Mouse (Mus musculus) granulocyte monocyte progenitor cell, adult 5-6 weeks (primary cell): Measurements from ENCODE around the gene Krt28. TPM values are rescaled to one million over a fixed set of nuclear protein-coding genes. Genes with fewer than 3 reads are reported as not detected.

Source experiments
- ATAC-seq: replicated peaks from 2 replicates; pipeline ENCODE4 v1.8.0; 2016; ENCODE audit warnings: mild to moderate bottlenecking, moderate TSS enrichment, inconsistent platforms; ENCODE audit not compliant: poor library complexity, severe bottlenecking
- total RNA-seq, 2 experiments: library from RNA; stranded (forward) in 1 of 2; stranded (reverse) in 1 of 2; fragments of 200-712, 200-1000 nt in 1 of 2; fragments of >200 nt in 1 of 2; fragmentation: Nextera tagmentation in 1 of 2; gene quantifications; 2 replicates each; pipeline ENCODE4 v1.2.3; 2014 to 2017

The Krt28 gene
- not detected in 2 replicates for total RNA-seq (2014; fragmentation: Nextera tagmentation)
- total RNA-seq (2017) = not detected in 2 replicates

DNA sequence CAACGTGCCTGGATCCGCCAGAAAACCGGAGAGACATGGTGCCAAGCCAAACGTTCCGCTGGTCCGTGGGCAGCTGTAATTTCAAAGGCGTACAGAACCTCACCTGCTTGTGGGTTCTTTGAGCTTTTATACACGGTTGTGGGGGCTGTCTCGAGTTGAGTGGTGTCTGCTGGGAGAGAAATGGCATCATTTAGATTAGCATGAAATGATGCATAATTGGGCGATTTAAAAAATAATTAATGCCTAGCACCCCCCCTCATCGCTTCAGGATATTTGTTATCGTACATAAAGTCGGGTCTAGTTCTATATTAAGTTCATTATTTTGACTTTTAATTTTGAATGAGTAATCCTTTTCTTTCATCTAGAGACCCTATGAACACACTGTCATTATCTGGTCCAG is at the start of gene Krt28:
Gene Krt28 (minus strand): TSS at position 101 of the 400 bp plus-strand sequence.
- ATAC-seq = no peak

DNA sequence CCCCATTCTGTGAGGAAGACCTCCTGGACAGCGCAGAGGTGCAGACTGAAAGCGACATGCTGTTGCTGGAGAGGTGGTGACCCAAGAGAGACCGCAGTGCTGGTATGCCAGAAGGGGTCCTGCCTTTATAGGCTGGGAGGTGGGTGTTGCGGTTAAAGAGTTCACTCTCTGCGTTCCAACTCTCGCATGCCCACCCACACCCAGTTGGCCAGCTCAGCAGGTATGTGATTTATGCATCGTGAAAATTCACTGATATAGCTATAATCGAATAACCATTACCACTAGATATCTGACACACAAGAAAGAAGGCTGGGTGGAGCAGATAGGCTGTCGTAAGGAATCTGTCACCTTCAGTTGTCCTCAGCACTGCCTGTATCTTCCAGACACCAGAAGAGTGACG is 47.5 kb upstream of the Krt28 start, which contains the start of gene Krt12:
Gene Krt12 (minus strand): TSS at position 101 of the 400 bp plus-strand sequence.
- no peak for ATAC-seq

DNA sequence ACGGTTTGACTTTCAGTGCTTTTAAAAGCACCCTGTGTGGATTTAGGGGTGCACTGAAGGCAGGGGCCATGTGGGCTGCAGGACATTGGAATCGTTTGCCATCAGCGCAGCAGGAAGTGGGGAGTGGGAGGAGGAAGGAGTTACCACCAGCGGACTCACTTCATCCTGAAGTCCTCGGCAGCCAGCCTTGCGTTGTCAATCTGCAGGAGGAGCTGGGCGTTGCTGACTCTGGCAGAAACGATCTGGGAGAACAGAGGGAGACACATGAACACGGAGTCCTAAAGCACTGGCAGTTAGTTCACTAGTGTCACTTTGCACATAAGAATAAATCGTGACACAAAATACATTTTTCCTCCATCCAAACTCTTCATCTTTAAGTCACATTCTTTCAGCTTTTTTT is 45.9 kb upstream of the Krt28 start:
- no peak for ATAC-seq

GRCm38 (mm10) chr11:99417819-99418218 is 43.1 kb upstream of the Krt28 start:
- ATAC-seq = no peak

DNA sequence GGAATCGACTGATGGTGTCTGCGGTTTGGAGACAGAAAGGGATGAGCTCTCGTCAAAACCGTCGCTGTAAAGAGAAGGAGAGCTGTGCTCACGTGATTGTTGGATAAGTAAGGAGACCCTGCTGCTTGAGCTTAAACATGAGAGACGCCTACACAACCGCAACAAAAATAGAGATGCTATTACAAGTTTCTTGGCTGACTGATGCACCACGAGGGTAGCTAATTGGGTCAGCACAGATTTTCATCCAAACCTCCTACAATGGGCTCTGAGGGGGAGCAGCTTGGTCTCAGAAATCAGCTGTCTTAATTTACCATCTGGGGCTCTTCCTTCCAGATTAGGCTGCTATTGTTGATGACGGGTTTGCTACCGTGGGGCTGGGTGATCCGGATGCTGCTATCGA is 42.2 kb upstream of the Krt28 start:
- ATAC-seq = no peak

DNA sequence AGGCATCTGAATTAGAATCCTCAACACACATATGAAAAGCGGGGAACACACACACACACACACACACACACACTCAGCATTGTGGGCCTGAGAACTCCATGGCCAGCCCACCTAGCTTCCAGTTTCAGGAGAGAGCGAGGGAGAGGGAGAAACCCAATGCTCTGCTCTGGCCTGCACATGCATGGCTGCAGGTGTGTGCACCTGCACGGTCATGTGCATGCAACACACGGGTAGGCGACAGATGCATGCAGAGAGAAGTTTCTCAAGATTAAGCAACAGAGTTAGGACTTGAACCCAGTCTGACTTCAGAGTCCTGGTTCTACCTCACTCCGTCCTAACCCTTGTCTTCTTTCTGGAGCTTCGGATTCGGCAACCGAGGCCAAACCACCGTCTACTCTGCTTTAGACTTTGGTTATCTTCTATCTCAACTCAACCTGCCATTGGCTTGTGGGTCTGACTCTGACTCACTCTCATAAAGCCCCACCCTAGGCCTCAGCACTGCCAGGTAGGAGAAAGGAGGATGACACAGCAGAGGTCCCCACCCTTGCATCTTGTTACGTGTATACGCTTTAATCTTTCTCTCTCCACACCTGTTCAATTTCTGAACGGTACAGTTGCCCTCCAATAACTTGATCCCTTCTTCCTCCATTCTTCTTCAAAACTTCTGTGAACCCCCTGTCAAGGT is 39.9 kb upstream of the Krt28 start:
- no peak for ATAC-seq

DNA sequence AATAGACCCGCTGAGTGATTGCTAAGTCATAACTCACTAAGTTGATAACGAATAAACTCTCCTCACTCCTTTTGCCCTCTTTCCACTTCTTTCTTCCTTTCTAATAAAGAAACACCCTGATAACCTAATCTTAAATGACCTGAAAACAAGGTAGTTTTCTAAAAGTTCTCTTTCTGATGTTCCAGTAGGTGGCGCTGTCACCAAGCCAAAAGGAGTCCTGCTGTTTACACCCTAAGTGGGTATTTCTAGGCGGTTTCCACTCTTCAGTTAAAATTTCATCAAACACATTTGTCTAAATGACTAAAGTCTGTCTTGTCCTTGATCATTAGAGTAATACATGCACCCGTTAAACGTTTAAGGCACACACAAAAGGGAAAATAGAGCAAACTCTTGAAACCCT is 38.5 kb upstream of the Krt28 start:
- ATAC-seq = no peak

DNA sequence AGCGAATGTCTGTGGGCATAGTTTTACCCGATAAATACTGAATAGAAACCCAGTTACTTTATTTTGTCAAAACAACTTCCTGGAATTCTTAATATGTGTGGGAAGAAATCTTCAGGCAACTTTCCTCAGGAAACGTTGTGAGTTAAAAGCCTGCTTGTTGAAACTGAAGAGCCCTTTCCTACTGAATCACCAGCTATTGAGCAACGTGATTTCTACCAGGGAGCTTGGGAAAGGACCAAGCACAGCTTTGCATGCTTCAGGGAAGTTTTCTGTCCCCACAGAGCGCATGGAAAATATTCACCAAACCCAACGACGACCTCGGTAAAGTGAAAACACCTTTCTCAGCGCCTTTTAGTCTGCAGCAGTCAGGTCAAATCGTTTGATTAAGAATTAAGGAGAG is 31.5 kb upstream of the Krt28 start:
- no peak for ATAC-seq

DNA sequence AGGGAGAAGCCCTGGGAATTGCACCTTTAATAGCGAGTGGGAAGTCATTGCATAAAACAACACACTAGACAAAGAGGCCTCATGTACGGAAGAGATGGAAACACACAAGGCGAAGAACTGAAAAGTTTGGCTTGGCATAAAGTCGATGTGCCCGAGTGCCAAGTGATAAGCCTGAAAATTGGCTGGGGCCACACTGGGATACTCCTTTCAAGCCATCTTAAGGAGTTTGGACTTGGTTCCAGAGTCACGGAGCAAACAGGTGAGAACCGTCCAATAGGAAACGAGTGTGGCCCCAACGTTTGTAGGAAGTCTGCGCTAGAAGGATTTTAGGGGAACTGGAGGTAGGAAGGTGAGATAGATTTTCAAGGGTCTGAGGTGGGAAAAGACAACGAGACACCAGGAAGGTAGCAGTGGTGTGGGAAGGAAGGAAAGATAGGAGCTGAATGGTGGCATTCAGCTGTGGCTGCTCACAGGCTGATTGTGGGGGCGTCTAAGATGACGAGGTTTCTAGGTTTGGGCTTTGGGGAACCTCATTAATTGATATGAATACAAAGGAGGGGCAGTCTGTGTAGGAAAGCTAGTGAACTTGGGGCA is 25.4 kb upstream of the Krt28 start:
- no peak for ATAC-seq

GRCm38 (mm10) chr11:99398832-99399231 is 24.1 kb upstream of the Krt28 start:
- no peak for ATAC-seq

DNA sequence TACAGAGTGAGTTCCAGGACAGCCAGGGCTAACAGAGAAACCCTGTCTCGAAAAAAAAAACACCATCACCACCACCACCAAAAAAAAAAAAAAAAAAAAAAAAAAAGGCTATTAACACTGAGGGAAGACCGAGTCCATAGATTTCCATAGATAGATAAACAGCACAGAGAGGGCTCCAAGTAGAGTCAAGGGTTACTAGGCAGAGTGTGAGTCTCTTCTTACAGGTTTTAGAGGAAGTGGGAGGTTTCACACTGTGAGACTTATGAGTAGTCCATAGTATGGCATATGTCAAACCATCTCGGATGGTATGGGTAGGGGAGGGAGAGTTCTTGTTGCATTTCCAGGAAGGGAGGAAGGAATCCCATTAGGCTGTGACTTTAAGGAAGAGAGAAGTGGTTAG is 23.4 kb upstream of the Krt28 start:
- ATAC-seq = no peak

GRCm38 (mm10) chr11:99396661-99397060 is 22.0 kb upstream of the Krt28 start:
- ATAC-seq = no peak

DNA sequence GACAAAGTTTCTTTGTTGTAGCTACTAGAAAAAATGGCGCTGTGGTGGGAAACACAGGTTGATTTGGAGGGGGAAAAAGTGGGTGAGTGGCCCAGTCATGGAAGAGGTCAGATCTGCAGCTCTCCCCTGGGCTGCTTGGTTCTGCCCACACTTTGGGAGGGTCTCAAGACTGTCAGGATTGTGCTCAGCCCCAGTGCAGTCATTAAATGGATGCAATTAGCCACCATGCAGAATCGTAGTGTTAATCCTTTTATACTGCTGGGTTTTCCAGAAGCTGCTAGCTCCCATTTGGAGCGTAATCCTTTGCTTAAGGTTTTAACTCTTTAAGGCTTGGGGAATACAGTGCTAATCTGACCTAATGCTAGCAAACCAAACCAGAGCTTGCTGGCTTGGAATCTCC is 21.3 kb upstream of the Krt28 start:
- no peak for ATAC-seq

DNA sequence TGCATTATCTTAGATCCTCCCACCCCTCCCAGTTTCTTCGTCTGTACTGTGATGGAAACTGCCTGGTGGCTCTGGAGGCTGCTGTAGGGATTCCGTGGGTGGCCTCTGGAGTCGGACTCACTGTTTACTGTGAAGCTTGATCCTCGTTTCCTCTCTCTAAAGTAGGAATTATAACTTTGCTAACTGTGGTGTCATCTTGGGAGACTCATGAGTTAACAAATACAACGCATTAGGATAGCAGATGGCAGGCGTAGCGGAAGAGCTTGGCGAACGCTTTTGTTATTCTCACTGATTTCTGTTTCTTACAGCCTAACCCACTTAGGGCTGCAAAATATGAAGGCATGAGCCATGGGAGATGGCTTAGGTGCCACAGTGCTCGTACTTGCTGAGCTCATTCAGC is 17.8 kb upstream of the Krt28 start:
- no peak for ATAC-seq

GRCm38 (mm10) chr11:99391375-99391774 is 16.7 kb upstream of the Krt28 start:
- no peak for ATAC-seq

- ATAC-seq = no peak
Measured at GRCm38 (mm10) chr11:99390866-99391265, 16.2 kb upstream of the Krt28 start.

- no peak for ATAC-seq
Measured at GRCm38 (mm10) chr11:99389264-99389663, 14.6 kb upstream of the Krt28 start, which contains the start of gene Krt10. TSS of gene Krt10 (minus strand) at chr11:99389364.

GRCm38 (mm10) chr11:99388661-99389060 is 14.0 kb upstream of the Krt28 start:
- ATAC-seq = no peak

DNA sequence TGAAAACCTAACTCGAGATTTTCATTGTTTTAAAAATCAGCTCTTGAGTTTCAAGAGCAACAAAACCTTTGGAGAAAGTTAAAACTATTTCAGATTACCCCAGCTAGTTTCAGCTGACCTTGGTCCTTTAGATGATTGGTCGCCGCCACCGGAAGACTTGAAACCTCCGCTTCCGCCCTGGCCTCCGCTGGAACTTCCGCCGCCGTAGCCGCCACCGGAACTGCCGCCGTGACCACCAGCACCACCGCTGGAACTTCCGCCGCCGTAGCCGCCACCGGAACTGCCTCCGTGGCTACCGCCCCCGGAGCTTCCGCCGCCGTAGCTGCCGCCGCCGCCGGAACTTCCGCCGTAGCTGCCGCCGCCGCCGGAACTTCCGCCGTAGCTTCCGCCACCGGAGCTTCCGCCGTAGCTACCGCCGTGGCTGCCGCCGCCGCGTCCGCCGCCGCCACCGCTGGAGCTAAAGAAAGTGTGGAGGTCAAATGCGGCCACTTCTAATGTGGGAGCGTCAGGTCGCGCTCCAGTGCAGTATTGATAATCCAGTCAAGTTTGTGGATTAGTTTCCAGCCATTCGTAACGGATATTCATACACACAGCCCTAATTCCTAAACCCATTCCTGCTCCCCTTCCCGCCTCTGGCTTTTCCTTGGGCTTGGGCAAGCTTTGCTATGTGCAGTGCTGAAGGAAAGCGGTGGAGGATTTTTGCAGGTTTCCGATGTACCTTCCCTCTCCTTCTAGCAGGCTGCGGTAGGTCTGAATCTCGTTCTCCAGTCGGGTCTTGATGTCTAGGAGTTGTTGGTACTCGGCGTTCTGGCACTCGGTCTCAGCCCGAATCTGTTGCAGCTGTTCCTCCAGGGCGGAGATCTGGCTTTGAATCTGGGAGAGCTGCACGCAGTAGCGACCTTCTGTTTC is 11.4 kb upstream of the Krt28 start:
- peak; percentile 99 for ATAC-seq

- ATAC-seq = peak; percentile 82
Measured at GRCm38 (mm10) chr11:99379568-99379967, 4.9 kb upstream of the Krt28 start.

- peak; percentile 86 for ATAC-seq
Measured at GRCm38 (mm10) chr11:99369853-99370451, 4.8 kb downstream of the Krt28 start.
